Mouse (Mus musculus): ENCODE results near the gene Ptpn12.

The Ptpn12 gene

GRCm38 (mm10) chr5:21017075-21017474 lies 38.6 kb downstream of the Ptpn12 start:
- DNase-seq: no peak

GRCm38 (mm10) chr5:21010908-21011307 lies 44.8 kb downstream of the Ptpn12 start:
- no peak for DNase-seq

- no peak for DNase-seq
Measured at GRCm38 (mm10) chr5:21002723-21003122, 53.0 kb downstream of the Ptpn12 start.

DNA sequence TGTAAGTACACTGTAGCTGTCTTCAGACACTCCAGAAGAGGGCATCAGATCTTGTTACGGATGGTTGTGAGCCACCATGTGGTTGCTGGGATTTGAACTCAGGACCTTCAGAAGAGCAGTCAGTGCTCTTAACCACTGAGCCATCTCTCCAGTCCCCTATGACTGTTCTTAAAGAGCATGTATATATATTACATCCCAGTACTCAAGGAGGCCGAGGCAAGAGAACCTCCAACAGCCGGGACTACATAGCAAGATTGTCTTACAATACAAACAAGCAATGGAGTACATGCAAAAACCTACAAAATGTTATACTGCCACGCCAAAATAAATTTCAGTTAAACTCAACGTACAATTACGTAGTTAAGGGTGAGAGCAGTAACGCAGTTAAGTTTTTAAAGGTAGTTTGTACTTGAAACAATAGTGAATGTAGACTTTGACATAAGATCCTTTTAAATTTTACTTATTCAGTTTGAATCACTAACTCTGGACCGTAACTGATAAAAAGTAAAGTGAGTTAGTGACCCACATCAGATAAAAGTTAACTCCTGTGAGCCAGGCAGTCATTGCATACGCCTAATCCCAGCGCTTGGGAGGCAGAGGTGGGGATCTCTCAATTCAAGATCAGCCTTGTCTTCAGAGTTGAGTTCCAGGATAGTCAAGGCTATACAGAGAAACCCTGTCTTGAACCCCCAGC lies 53.9 kb downstream of the Ptpn12 start:
- no peak for DNase-seq

- no peak for DNase-seq
Measured at GRCm38 (mm10) chr5:20998427-20998826, 57.3 kb downstream of the Ptpn12 start.

DNA sequence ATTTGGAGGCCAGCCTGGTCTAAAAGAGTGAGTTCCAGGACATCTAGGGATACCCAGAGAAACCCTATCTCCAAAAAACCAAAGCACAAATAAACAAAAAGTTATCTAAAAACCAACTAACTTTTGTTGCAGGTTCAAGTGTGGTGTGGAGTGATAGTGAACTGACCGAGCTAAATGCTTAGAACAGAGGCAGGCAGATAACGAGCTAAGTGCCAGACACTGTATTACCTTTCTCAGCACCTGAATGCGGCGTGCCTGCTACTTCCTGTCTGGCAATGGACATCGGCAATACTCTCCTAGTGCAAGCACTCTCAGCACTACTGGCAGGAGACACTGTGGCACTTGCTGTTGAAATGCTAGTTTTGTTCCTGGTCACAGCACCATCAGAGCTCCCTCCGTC lies 58.2 kb downstream of the Ptpn12 start:
- no peak for DNase-seq

- DNase-seq: no peak
Measured at GRCm38 (mm10) chr5:20990062-20990809, 65.5 kb downstream of the Ptpn12 start.

GRCm38 (mm10) chr5:20986271-20986670 lies 69.4 kb downstream of the Ptpn12 start:
- DNase-seq: no peak

- no peak for DNase-seq
Measured at GRCm38 (mm10) chr5:20983505-20983904, 72.2 kb downstream of the Ptpn12 start.

DNA sequence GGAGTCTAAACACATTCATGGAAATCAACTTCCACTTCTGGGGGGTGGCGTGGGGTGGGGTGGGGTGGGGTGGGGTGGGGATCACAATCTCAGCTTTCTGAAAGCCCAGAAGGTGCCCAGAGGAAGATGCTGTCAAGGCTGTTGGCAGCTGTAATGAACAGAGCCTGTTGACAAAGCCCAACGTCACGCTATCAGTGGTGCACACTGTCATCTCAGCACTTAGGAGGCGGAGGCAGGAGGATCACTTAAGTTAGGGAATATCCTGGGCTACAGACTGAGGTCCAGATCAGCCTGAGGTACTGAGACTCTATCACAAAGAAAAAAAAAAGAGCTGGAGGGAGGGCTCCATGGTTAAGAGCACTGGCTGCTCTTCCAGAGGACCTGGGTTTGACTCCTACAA lies 81.0 kb downstream of the Ptpn12 start:
- no peak for DNase-seq

- DNase-seq: no peak
Measured at GRCm38 (mm10) chr5:20973999-20974398, 81.7 kb downstream of the Ptpn12 start.

GRCm38 (mm10) chr5:20973069-20973468 lies 82.6 kb downstream of the Ptpn12 start:
- DNase-seq: no peak

- no peak for DNase-seq
Measured at GRCm38 (mm10) chr5:20968963-20969362, 86.7 kb downstream of the Ptpn12 start.

- DNase-seq: no peak
Measured at GRCm38 (mm10) chr5:20968493-20968892, 87.2 kb downstream of the Ptpn12 start.

DNA sequence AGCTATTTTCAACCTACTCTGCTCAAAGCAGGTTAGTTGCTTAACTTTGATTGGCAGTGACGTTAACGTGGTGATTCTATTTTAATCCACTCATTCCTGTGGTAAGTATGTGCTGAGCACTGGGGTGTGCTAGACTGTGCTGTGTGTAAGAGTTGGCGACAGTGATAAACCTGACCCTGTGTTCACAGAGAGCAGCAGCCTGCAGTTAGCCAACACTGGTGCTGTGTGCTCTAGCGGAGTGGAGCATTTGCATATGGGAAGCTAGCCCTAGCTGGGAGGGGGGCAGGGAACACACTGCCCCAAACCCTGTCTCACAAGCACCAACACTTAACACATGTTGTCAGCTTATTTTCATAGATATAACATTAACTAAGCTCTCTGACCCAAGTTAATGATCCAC lies 87.8 kb downstream of the Ptpn12 start:
- DNase-seq: no peak

GRCm38 (mm10) chr5:20964446-20964845 lies 91.3 kb downstream of the Ptpn12 start:
- no peak for DNase-seq

GRCm38 (mm10) chr5:20963295-20963694 lies 92.4 kb downstream of the Ptpn12 start:
- DNase-seq: no peak

GRCm38 (mm10) chr5:20960927-20961326 lies 94.8 kb downstream of the Ptpn12 start:
- no peak for DNase-seq

GRCm38 (mm10) chr5:20956298-20956697 lies 99.4 kb downstream of the Ptpn12 start, which contains the start of gene Rsbn1l:
Gene Rsbn1l, minus strand, starts transcription at chr5:20956398.
- no peak for DNase-seq

DNA sequence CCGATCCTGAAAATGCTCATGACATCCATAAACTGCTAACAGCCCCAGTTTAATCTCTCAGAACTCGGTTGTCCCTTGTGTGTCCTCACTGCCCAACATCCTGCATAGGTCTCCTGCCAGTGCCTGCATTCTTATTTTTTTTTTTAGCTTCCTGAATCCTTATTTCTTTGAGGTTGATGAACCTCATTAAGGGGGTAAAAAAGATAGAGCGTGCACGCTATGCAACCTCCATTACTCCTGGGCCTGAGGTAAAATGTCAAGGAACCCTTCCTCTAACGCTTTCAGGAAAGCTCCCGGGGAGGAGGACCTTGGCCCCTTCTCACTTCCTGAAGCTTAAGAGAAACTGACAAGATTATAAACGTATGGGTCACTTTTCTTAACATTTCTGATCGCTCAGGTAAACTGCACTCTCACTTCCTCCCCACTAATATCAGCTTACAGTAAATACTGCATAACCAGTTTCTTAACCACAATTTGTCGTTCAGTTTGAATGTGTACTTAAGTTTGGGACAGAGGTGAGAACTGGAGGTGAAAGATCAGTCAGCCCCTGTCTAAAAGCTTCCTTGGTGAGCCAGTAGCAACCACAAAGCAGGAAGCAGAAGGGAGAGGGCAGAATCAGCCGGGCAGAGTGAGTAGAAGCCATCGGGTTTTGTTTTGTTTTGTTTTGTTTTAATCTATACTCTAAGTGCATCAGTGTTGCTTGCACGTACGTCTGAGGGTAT lies 100.4 kb downstream of the Ptpn12 start:
- DNase-seq: no peak

DNA sequence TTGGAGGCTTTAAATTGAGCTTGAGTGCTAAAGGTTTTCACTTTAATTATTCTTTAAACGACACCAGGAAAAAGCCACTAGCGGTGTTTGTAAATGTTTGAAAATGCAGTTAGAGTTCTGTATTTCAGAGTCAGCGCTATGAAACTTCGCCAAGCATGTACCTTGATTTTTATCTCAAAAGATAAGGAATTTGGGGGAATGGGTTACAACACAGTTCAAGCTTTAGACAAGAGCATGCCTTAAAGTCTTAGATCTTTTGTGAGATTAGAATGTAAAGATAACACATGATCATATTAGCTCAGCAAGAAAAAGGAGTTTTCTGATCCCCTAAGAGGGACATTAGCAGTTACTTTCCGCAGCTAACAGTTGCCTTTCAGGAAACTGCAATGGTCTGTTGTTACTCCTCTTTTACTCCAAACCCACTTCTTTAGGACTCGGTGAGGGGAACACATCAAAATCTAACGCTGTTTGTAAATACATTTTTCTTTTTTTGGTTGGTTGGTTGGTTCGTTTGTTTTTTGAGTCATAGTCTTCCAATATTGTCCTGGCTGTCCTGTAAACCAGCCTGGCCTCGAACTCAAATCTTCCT lies 103.3 kb downstream of the Ptpn12 start:
- DNase-seq: no peak

- DNase-seq: peak; percentile 97
Measured at GRCm38 (mm10) chr5:20951666-20952281, 103.9 kb downstream of the Ptpn12 start.
